Mouse (Mus musculus): Measurements from ENCODE around the gene Lrrc75b.
"Not testable (repeated sequence)": the region's sequence is repeated elsewhere in the genome, so short reads cannot be mapped to it uniquely, and the experiment has no call there.

The Lrrc75b gene

GRCm38 (mm10) chr10:75531532-75532090, 28.5 kb downstream of the Lrrc75b start:
- no peak for DNase-seq

- no peak for DNase-seq
These were observed 29.8 kb downstream of the Lrrc75b start for GRCm38 (mm10) chr10:75530322-75530721.

- DNase-seq, result not testable (repeated sequence)
These were observed 34.7 kb downstream of the Lrrc75b start for GRCm38 (mm10) chr10:75525450-75525849.

- no peak for DNase-seq
These were observed 38.5 kb downstream of the Lrrc75b start for GRCm38 (mm10) chr10:75521643-75522042.

GRCm38 (mm10) chr10:75520581-75520980, 39.5 kb downstream of the Lrrc75b start:
- DNase-seq, result no peak

- peak; percentile 97 to 98 for DNase-seq
These were observed 42.4 kb downstream of the Lrrc75b start, which contains the start of gene Gucd1 for GRCm38 (mm10) chr10:75517758-75518143. Gucd1 (minus strand) TSS chr10:75517972.

GRCm38 (mm10) chr10:75517073-75517757, 42.9 kb downstream of the Lrrc75b start, which contains the start of gene Snrpd3:
Snrpd3 (plus strand) TSS chr10:75517551.
- peak; percentile 93 to 96 for DNase-seq

GRCm38 (mm10) chr10:75516724-75517072, 43.4 kb downstream of the Lrrc75b start:
- DNase-seq, result no peak

GRCm38 (mm10) chr10:75516038-75516723, 43.9 kb downstream of the Lrrc75b start:
- DNase-seq, result peak in 1 of 2 experiments; percentile 12

GRCm38 (mm10) chr10:75515216-75516037, 44.7 kb downstream of the Lrrc75b start:
- no peak for DNase-seq

GRCm38 (mm10) chr10:75514361-75514760, 45.8 kb downstream of the Lrrc75b start:
- no peak for DNase-seq

GRCm38 (mm10) chr10:75513306-75514067, 46.6 kb downstream of the Lrrc75b start:
- no peak for DNase-seq

GRCm38 (mm10) chr10:75512796-75513195, 47.3 kb downstream of the Lrrc75b start:
- DNase-seq, result peak in 1 of 2 experiments; percentile 37

- DNase-seq, result no peak
These were observed 48.2 kb downstream of the Lrrc75b start for GRCm38 (mm10) chr10:75511897-75512296.

- DNase-seq, result no peak
These were observed 49.1 kb downstream of the Lrrc75b start for GRCm38 (mm10) chr10:75511060-75511459.

GRCm38 (mm10) chr10:75510446-75510845, 49.7 kb downstream of the Lrrc75b start:
- DNase-seq, result no peak

- not testable (repeated sequence) for DNase-seq
These were observed 54.2 kb downstream of the Lrrc75b start for GRCm38 (mm10) chr10:75505928-75506327.

GRCm38 (mm10) chr10:75505130-75505495, 55.0 kb downstream of the Lrrc75b start:
- no peak for DNase-seq

- no peak for DNase-seq
These were observed 55.6 kb downstream of the Lrrc75b start for GRCm38 (mm10) chr10:75504234-75505129.

GRCm38 (mm10) chr10:75503692-75504091, 56.4 kb downstream of the Lrrc75b start:
- DNase-seq, result no peak

GRCm38 (mm10) chr10:75501641-75502040, 58.5 kb downstream of the Lrrc75b start:
- DNase-seq, result no peak

All from kidney, postnatal 4 days (tissue).